Mouse (Mus musculus): ENCODE measurements at regions not wholly inside any gene's neighbourhood (a gene's known extent, or its start where the extent isn't known, plus 50 kb on each side); places are given as distances from the start of the nearest gene placed in this dataset.

DNA sequence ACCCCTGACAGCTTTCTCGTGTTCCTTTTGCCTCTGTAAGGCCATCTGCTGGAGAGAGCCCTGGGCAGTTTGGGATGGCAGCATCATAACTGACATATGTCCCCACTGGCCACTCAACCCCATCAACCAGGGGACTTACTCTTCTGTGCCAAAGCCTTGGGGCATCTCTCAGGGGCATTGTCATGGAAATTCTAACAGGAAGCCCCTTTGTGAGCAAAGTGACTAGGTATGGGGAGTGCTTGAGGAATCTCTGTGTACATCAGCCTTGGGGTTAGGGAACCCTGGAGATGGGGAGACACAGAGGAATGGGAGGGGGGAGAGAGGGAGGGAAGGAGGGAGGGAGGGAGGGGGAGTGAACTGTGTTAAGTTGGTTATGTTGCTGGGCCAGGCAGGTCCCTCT, 147.2 kb downstream of the Tpra1 start:
- intact Hi-C loops (cut with DNase I), result no loop called here
- no peak for DNase-seq

DNA sequence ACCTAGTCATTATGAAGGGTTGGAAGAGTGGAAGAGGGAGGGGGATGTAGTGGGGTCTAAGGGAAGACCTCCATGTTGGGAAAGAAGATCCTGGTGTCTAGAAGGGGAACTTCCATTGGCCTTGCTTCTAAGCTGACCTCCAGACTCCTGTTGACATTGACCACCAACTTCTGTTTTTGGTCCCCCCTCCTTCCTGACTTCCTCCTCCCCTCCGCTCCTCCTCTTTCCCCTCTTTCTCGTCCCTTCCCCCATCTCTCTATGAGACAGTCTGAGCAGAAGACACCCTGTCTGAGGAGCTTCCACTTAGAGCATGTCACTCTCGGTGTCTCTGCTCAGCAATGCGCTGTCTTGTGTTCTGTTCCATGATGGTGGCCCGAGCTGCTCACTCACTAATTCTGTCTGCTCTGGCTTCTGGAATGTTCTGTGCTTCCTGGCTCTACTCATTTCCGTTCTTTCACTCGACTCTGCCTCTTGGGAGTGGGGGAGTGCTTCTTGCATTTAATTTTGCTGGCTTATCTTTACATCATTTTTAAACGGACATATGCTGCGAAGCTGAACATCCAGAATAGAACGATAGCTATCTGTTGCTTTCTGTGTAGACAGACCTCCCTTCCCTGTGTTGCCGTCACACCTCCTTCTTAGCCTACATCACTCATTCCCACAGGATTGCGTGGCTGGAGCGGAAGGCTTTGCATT, 148.7 kb downstream of the Tpra1 start:
- no peak for DNase-seq
- intact Hi-C loops (cut with DNase I), result no loop called here

DNA sequence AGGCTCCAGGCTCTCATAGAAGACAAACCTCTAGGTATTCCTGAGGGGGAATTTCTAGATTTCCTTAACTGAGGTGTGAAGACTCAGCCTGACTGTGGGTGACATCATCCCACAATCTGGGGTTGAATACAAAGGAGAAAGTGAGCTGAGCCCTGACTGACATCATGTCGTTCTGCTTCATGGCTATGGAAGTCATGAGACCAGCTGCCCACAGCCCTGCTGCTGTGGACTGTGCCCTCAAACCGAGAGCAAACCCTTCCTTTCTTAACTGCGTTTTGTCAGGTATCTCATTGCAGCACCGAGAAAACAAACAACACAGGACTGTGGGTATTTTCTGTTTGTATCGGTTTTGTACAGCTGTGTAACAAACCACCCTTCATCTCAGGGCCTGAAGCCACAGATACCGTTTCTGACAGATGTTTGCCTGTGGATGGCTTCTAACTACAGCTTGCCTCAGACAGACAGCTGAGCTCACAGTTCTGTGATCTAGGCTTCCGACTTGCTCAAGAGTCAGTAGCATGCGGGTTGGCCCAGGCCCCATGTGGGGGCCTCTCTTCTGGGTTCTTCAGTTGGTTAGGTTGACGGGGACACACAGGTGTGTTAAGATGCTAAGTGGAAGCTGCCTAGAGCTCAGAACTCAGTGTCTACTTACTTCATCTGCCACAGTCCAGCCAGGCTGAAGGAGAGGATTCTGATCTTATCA, 150.9 kb downstream of the Tpra1 start:
- DNase-seq, result no peak
- intact Hi-C loops (cut with DNase I), result no loop called here

DNA sequence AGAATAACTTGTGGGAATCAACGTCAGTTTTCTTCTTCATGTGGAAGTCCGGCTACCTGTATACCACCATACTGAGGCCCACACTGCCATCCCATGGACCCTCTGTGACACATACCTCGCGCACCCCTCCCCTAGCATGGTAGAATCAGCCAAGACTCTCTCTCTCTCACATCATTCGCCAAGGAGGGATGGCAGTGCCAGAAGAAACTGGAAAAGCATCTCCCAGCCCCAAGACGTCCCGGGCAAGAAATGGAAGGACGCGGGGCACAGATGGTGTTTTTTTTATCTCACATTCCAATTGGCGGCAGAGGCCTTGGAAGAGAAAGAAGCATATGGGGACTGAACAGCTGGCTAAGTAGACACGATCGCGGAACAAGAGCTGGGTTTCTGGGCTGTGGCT, 152.0 kb downstream of the Tpra1 start:
- intact Hi-C loops (cut with DNase I), result no loop called here
- DNase-seq, result no peak

DNA sequence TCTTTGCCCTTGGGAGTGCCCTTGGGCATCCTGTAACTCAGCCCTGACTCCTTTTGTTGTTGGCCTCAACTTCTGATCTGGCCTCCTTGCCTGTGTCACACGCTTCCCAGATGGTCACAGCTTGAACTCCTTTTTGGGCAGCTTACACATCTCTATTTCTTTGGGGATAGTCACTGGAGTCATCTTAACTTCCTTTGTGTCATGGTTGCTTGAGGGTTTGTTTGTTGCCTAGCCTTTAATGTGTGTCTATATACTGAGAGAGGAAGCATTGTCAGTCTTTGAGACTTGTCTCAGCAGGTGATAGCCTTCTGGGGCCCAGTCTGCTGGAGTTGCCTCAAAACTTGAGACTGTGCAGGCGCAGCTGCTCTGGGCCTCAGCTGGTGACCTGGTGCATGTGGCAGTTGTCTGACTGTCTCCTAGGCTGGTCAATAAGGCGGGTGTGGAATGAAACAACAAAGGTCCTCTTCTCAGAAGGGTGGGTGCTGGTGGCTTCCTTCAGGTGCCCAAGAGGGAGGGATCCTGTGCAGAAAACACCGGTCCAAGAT, 157.5 kb downstream of the Tpra1 start:
- intact Hi-C loops (cut with DNase I), result no loop called here
- no peak for DNase-seq

DNA sequence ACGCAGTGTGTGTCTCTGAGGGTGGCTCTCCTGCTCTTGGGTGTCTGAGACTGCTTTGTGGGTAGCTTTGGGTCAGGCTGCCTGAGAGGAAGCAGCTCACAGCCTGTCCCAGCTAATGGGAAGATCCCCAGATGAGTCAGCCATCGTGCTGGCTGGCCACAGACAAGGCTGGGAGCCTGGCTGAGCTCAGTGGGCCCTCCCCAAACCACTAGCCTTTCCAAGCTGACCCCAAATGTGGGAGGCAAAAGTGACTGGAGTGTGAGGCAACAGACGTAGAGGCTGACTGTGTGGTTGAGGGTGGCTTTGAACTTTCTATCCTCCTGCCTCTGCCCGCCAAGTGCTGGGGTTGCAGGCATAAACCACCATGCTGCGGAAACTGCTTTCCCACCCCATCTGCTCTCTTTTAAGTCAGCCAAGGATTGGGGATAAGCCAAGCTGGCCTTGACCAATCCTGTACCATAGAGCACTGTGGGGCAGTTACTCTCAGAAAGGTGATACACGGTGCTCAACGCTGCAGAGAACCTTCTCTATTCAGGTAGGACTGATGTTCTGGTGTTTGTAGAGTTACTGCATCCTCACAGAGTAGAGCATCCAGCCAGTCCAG, 163.0 kb downstream of the Tpra1 start:
- DNase-seq, result no peak
- intact Hi-C loops (cut with DNase I), result no loop called here

DNA sequence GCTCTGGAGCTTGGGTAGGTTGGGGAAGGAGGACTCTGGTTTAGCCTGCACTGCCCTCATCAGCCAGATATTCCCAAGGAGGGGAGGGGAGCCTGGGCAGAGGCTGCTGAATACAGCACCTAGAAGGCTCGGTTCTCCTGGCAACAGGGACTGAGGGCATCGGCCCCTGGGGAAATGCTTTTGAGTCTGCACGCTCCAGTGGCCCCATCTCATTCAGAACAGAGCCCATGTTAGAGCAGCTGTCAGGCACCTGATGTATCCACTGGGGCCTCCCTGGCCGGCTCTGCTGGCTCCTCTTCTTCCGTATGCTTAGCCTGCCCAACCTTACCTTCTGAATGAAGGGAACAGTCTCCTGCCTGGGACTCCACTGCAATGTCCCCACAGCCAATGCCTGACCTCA, 164.5 kb downstream of the Tpra1 start:
- DNase-seq, result no peak
- intact Hi-C loops (cut with DNase I), result no loop called here

DNA sequence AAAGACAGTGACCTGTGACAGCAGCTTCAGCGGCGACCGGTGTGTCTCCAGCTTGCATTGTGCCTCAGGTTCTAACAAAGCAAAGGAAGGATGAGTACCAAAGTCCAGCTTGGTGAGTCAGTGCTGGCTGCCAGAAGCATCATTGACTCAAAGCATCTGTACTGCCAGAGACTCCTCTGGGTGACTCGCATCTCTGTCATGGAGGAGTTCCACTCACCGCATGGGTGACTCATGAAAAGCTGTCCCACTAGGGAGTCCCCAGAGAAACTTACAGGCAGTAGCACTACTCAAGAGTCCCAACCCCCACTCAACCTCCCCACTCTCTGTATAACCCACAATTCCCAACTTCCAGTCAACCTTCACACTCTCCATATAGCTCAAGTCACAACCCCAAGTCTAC, 166.2 kb downstream of the Tpra1 start:
- intact Hi-C loops (cut with DNase I), result no loop called here
- no peak for DNase-seq

DNA sequence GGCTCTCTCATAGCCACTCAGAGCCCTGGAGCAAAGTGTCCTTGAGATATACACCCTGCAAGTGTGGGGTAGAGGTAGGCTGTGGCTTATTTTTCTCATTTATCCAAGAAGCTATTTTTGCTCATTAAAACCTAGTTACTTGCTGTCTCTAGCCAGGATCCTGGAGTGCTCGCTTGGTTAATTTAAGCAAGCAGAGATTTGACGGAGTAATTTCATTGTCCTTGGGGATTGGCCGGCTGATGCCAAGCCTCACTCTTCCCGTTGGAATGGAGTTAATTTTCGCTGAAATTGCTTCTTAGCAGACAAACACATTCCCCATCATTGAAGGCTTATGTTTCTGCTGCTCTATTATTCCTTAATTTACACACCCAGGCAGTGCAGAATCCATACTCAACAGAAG, 167.1 kb downstream of the Tpra1 start:
- DNase-seq, result no peak
- intact Hi-C loops (cut with DNase I), result no loop called here

DNA sequence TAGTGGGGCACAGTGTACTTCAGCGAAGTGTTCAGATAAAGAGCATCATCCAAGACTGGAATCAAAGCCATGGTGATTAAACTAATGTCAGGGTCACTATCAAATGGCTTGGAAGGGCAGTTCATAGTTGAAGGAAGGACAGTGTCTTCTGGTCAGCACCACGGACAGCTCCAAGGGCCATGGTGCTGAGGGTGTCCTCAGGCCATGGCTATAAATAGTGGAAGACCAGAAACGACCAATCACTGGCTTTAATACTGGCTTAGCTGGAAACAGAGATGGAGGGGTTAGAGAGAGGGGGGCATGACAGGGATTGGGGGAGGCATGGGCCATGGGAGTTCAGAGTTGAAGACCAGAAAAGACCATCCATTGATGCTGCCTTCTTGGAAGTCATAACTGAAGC, 168.0 kb downstream of the Tpra1 start:
- intact Hi-C loops (cut with DNase I), result no loop called here
- peak in 1 of 2 experiments; percentile 39 for DNase-seq

DNA sequence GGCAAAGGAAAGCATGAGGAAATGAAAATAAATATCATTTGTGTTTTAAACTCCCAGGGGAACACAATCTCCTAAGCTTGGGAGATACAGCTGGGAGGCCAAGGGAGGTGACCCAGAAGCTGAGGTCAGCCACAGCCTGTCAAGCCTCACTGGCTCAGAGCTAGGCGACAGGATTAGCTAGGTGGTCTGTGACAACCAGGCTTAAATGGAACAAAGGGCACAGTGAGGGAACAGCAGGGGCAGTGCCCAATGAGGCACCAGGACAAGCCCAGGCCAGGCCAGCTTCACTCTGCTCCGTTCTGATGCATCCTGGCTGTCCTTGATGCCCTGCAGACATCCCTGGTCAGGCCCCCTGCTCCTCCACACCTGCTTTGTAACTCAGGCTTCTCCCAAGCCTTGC, 169.7 kb downstream of the Tpra1 start:
- DNase-seq, result no peak
- intact Hi-C loops (cut with DNase I), result no loop called here

DNA sequence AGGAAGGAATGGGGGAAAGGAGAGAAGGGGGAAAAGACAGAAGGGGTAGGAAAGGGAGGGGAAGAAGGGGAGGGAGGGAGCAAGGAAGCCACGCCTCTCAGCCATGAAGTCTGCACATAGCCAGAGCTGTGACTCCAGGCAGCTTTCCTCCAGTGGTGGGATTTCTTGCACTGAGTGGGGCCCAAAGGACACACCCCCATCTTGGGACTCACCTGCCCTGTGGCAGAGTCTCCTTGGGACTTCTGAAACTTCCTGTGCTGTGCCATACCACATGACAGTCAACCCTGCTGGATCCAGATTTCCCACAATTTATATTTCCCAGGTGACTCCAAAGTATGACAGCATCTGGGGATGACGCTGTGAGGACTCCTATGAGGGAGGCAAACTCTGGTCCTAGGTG, 170.5 kb downstream of the Tpra1 start:
- intact Hi-C loops (cut with DNase I), result no loop called here
- no peak for DNase-seq

DNA sequence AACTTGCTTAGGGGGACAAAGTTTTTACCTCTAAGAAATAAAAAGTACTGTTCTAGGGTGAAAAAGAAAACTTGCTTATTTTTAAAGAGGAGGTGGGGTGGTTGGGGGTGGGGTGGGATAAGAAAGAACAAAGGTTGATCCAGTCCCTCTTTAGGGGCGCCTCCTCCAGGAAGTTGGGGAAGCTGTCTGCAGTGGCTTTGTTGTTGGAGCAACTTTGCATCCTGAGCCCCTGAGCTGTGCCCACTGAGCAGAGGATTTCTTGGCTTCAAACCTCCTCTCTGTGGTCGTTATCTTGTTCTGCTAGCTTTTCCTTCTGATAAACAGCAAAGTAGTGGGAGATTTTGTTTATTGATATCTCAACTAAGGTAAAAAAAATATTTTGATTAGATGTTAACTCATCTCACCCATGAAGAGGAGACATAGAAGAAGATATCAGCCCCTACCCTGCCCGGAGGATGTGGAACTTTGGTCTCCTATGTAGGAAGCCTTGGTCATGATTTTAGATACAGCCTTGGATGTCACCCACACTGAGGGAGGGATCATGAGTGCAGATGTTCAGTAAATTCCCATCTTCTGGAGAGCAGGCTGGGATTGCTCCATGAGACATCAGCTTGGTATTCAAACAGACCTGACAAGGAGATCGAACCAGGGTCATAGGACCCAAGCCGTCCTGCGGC, 179.7 kb downstream of the Tpra1 start:
- intact Hi-C loops (cut with DNase I), result no loop called here

DNA sequence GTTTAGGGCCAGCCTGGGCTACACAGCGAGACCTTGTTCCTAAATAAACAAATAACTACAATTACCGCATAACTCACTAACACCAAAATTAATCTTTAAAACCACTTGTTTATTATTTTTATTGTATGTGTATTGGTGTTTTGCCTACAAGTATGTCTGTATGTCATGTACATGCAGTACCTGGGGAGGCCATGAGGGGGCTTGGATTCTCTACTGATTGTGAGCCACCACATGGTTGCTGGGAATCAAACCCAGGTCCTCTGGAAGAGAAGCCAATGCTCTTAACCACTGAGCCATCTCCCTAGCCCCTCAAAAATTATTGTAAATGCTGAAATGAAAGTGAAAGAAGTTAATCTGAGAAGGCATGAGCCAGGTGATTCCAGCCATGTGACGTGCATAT, 182.4 kb downstream of the Tpra1 start:
- intact Hi-C loops (cut with DNase I), result no loop called here
- DNase-seq, result no peak

More for the DNA sequence above, 179.7 kb downstream of the Tpra1 start:
- DNase-seq, result no peak

DNA sequence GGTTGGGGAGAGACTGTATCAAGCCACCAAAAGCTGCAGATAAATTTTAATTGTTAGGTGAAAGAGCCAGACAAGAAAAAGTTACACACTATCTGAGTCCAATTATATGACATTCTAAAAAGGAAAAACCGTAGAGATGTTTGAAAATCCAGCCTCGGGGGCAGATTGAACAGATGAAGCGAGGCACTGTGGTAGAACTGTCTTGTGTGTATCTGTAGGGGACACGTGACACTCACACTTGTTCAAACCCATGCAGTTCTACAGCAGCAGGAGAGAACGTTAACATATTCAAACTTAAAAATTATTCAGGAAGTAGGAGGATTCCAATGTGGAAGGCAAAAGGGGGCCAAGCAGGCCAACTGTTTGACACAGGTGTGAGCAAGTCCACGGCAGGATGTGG, 183.1 kb downstream of the Tpra1 start:
- no peak for DNase-seq
- intact Hi-C loops (cut with DNase I), result no loop called here

DNA sequence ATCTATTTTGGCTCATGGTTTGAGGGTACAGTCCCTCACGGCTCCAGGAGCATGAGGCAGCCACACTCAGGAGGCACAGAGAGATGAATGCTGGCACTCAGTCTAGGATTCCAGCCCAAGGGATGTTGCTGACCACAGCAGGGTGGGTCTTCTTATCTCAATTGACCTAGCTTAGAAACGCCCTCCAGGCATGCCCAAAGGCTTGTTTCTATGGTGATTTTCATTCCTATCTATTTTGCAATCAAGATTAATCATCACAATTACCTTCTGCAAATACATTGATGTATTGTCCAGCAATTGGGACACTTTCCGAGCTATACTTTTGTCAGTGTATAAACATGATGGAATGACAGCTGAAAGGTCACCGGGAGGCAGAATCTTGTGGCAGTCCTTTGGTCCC, 185.6 kb downstream of the Tpra1 start:
- DNase-seq, result no peak
- intact Hi-C loops (cut with DNase I), result no loop called here

DNA sequence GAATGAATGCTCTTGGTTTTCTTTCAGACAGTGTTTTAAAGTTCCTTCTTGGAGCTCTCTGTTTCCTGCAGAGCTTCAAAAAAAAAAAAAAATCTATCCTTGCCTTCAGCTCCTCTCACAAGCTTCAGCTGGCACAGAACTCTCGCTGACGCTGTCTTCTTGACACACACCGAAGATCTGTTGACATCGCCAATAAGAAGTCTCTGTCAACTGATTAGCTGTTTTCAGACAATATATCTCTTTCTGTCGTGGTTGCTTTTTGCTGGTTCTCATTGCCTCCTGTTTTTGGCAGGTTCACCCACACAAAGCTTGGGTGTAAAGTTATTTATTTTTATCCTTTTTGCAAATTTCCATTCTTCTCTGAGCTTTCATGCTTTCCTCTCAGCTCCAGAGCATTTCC, 188.0 kb downstream of the Tpra1 start:
- intact Hi-C loops (cut with DNase I), result no loop called here
- DNase-seq, result no peak

DNA sequence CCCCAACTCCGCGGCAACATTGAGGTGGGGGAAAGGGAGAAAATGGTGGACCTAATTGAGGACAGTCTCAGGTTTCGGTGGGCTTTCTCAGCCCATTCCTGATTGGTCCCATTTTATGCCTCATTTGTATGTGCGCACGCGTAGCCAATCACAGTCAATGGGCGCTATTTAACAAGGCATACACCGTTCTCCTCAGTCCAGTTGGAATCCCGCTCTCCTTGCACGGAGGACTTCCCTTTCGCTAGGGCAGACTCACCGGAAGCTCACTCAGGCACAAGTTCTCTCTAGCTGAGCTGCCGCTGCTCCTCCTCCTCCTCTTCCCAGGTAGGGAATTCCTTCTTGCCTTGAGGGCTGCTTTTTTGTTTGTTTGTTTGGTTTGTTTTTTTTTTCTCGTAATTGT, 193.9 kb downstream of the Tpra1 start:
- no peak for DNase-seq
- intact Hi-C loops (cut with DNase I), result no loop called here

DNA sequence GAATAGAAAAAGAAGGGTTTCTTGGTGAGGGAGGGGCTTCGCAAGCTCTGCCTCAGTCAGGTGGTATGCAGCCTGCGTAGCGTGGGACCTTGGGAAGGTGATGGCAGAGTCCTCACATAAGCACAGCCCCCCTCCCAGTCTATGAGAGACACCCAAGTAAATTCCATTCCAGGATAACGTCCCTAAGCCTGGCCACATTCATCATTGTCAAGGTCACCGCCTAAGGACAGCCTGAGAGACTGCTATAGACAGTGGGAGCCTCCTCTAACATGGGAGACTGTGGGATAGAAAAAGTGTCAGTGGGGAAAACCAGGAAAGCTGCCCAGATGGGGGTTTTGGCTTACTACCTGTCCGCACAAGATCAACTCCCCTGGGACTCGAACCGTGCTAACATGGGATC, 195.5 kb downstream of the Tpra1 start:
- intact Hi-C loops (cut with DNase I), result no loop called here
- no peak for DNase-seq

DNA sequence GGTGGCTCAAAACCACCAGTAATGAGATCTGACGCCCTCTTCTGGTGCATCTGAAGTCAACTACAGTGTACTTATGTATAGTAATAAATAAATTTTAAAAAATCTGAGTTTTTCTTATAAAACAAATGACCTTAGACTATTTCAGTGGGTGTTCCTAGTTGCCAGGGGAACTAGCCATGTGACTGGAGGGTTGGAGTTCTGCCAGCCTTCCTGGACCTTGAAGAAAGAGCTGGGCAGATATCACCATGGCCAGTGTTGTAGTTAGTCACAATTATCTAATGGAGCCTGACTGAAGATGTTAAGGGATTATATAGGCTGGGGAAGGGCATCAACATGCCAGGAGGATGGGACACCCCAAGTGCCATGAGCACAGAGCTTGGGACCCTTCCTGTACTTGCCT, 217.2 kb downstream of the Tpra1 start:
- DNase-seq, result no peak
- intact Hi-C loops (cut with DNase I), result no loop called here

DNA sequence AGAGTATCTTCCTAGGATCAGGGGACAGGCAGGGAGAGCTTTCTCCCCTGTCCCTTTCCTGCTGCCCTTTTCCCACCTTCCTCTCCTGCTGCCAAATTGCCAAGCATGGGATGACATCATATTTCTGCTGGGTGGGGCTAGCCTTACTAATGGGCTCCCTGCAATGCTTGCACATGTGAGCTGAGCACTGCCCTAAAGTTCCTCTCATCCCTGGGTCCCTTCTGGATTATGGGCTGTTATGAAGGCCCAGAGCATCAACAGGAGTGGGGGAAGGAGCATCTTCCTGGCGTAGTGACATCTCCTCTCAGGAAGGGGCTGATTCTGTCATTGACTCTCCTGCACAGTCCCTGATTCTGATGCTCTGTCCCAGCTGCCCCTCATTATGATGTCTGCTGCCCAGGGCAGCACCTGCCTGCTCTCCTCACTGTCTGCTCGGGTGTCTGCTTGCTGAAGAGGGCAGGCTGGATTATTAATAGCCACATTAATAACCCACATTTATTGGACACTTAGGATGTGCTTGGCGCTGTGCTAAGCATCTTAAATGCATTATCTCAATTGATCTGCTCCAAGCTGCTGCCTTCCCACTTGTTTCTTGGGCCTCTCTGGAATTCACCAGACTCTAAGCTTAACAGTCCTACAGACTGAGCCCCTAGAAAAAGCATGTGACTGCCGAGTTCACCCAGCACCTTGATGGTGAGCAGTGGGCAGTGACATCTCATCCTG, 219.1 kb downstream of the Tpra1 start:
- no peak for DNase-seq
- intact Hi-C loops (cut with DNase I), result no loop called here

Measured in gastrocnemius, postnatal 36 days (tissue).